Mouse (Mus musculus): ENCODE measurements around the gene Klf11.
"Not testable (repeated sequence)": the region's sequence is repeated elsewhere in the genome, so short reads cannot be mapped to it uniquely, and the experiment has no call there.

Klf11 gene

GRCm38 (mm10) chr12:24651063-24651557 is at the start of gene Klf11:
Gene Klf11 (plus strand): TSS chr12:24651274.
- DNase-seq, result peak; percentile 98

- peak; percentile 66 to 68 for DNase-seq
These were observed 47.8 kb upstream of the Klf11 start for GRCm38 (mm10) chr12:24603266-24603665.

- DNase-seq, result no peak
These were observed 44.9 kb upstream of the Klf11 start for GRCm38 (mm10) chr12:24606166-24606565.

- DNase-seq, result no peak
These were observed 38.5 kb upstream of the Klf11 start for GRCm38 (mm10) chr12:24612591-24612990.

GRCm38 (mm10) chr12:24614452-24615075 is 36.5 kb upstream of the Klf11 start:
- no peak for DNase-seq

- DNase-seq, result no peak
These were observed 35.9 kb upstream of the Klf11 start for GRCm38 (mm10) chr12:24615140-24615539.

GRCm38 (mm10) chr12:24619436-24619835 is 31.6 kb upstream of the Klf11 start:
- no peak for DNase-seq

- DNase-seq, result no peak
These were observed 27.4 kb upstream of the Klf11 start for GRCm38 (mm10) chr12:24623486-24624251.

GRCm38 (mm10) chr12:24626401-24626800 is 24.7 kb upstream of the Klf11 start:
- no peak for DNase-seq

GRCm38 (mm10) chr12:24627215-24627614 is 23.9 kb upstream of the Klf11 start:
- no peak for DNase-seq

- peak; percentile 55 to 69 for DNase-seq
These were observed 20.9 kb upstream of the Klf11 start for GRCm38 (mm10) chr12:24630220-24630619.

- DNase-seq, result no peak
These were observed 18.7 kb upstream of the Klf11 start for GRCm38 (mm10) chr12:24632404-24632803.

GRCm38 (mm10) chr12:24633753-24634191 is 17.3 kb upstream of the Klf11 start:
- peak; percentile 64 to 71 for DNase-seq

GRCm38 (mm10) chr12:24634212-24634611 is 16.9 kb upstream of the Klf11 start:
- no peak for DNase-seq

- DNase-seq, result no peak
These were observed 16.4 kb upstream of the Klf11 start for GRCm38 (mm10) chr12:24634648-24635047.

GRCm38 (mm10) chr12:24638787-24639186 is 12.3 kb upstream of the Klf11 start:
- DNase-seq, result not testable (repeated sequence)

GRCm38 (mm10) chr12:24642370-24642802 is 8.7 kb upstream of the Klf11 start:
- peak; percentile 70 to 79 for DNase-seq

- DNase-seq, result peak; percentile 62 to 71
These were observed 6.9 kb upstream of the Klf11 start for GRCm38 (mm10) chr12:24644125-24644571.

GRCm38 (mm10) chr12:24645901-24646300 is 5.2 kb upstream of the Klf11 start:
- DNase-seq, result no peak

- no peak for DNase-seq
These were observed 3.0 kb upstream of the Klf11 start for GRCm38 (mm10) chr12:24648094-24648493.

GRCm38 (mm10) chr12:24650415-24651062 is 535 bp upstream of the Klf11 start:
- no peak for DNase-seq

GRCm38 (mm10) chr12:24651642-24652342 is 718 bp downstream of the Klf11 start:
- peak; percentile 98 to 99 for DNase-seq
